19 mouse cellular contexts compared by ENCODE assay signal in genomic region chr5:37083209-37083770, GRCm38 (mm10). TPM values are rescaled to one million over a fixed set of nuclear protein-coding genes. Genes with fewer than 3 reads are reported as not detected.
A peak's percentile ranks its signal among the peaks of the same experiment; 100 is the strongest.
DNase-seq lines count a peak whose midpoint lies in the region; ATAC-seq and TF ChIP-seq lines count a peak whose summit lies in the region.
"Had no signal": no experiment of that assay in that cellular context is flagged by ENCODE, and none has a peak within 500 bp of the region (broad histone marks: within the 10 kb centered on the region; RNA-seq: fewer than 3 reads in every experiment).

No protein-coding gene starts in this region.

- peak overlapping the region; percentile 85 for H3K27ac ChIP-seq in forebrain, embryonic 15.5 days (replicated peaks)
- H3K27ac ChIP-seq in forebrain, embryonic 10.5 days = no peak overlapping the region
- H3K27ac ChIP-seq in CH12.LX (ENCODE audit: insufficient read depth, low read depth) = no peak overlapping the region
- no peak overlapping the region for H3K27ac ChIP-seq in midbrain, embryonic 11.5 days (ENCODE audit: low read depth, low read length)
- H3K27ac ChIP-seq: embryonic facial prominence, embryonic 12.5 days; heart, embryonic 15.5 days; hindbrain, embryonic 15.5 days; limb, embryonic 12.5 days; liver, embryonic 15.5 days; midbrain, embryonic 12.5 days had no signal

- H3K27me3 ChIP-seq in forebrain, embryonic 15.5 days = no peaks in the 10 kb centered on the region
- H3K27me3 ChIP-seq in forebrain, embryonic 10.5 days (ENCODE audit: poor library complexity, severe bottlenecking) = peaks cover 10% of the 10 kb centered on the region; the same call in 1 of the 2 replicates
- no peaks in the 10 kb centered on the region for H3K27me3 ChIP-seq in CH12.LX (replicated peaks)
- H3K27me3 ChIP-seq in midbrain, embryonic 11.5 days (ENCODE audit: control insufficient read depth, insufficient read depth, low read length) = no peaks in the 10 kb centered on the region
- H3K27me3 ChIP-seq: hindbrain, embryonic 15.5 days; liver, embryonic 15.5 days; midbrain, embryonic 12.5 days had no signal

- dilution Hi-C loops in CH12.LX (cut with MboI; ENCODE audit: extremely low pct_ligation_motif_present, extremely low pct_unique_long_range_greater_than_20kb, low sequenced_read_pairs) = no loop called here

- no peaks in the 10 kb centered on the region for H3K79me2 ChIP-seq in CH12.LX (replicated peaks; ENCODE audit: control insufficient read depth, extremely low read depth, insufficient read depth, poor library complexity, severe bottlenecking)

- no peak for TF ChIP-seq CTCF in CH12.LX (conservative IDR thresholded peaks at IDR 0.05 in 1 of 2, IDR thresholded peaks at IDR 0.05 in 1 of 2; ENCODE audit: low read depth in 2 of 2, low read length in 2 of 2)

- H3K9ac ChIP-seq in forebrain, embryonic 15.5 days (replicated peaks) = no peak overlapping the region
- H3K9ac ChIP-seq in CH12.LX (ENCODE audit: insufficient read depth, low read depth) = no peak overlapping the region
- no peak overlapping the region for H3K9ac ChIP-seq in midbrain, embryonic 11.5 days (ENCODE audit: low read length)
- H3K9ac ChIP-seq: embryonic facial prominence, embryonic 12.5 days; heart, embryonic 15.5 days; hindbrain, embryonic 15.5 days; limb, embryonic 12.5 days; liver, embryonic 15.5 days; midbrain, embryonic 12.5 days had no signal

- H3K4me3 ChIP-seq in forebrain, embryonic 15.5 days = no peak overlapping the region
- H3K4me3 ChIP-seq in forebrain, embryonic 10.5 days = no peak overlapping the region
- no peak overlapping the region for H3K4me3 ChIP-seq in CH12.LX (replicated peaks in 1 of 3; ENCODE audit: low read depth in 2 of 3, low read length in 2 of 3, poor library complexity in 1 of 3)
- H3K4me3 ChIP-seq in midbrain, embryonic 11.5 days (ENCODE audit: low read depth, low read length) = no peak overlapping the region
- H3K4me3 ChIP-seq: embryonic facial prominence, embryonic 12.5 days; heart, embryonic 15.5 days; hindbrain, embryonic 15.5 days; limb, embryonic 12.5 days; liver, embryonic 15.5 days; midbrain, embryonic 12.5 days; myocyte had no signal

- 54% methylated on average over 7 of the region's 7 CpGs for WGBS in forebrain, embryonic 15.5 days
- 73% methylated on average over 7 of the region's 7 CpGs for WGBS in forebrain, embryonic 10.5 days
- 80% methylated on average over 7 of the region's 7 CpGs for WGBS in midbrain, embryonic 11.5 days

- no peak; the same call in 1 of the 2 replicates for ATAC-seq in forebrain, embryonic 15.5 days (replicated peaks)
- ATAC-seq in inflammation-experienced regulatory T-cells, adult 6 months = peak; percentile 35
- no peak for ATAC-seq in midbrain, embryonic 11.5 days (ENCODE audit: low FRiP score)

- H3K9me3 ChIP-seq in forebrain, embryonic 15.5 days = no peaks in the 10 kb centered on the region
- H3K9me3 ChIP-seq in forebrain, embryonic 10.5 days = no peaks in the 10 kb centered on the region
- H3K9me3 ChIP-seq in CH12.LX (replicated peaks; ENCODE audit: low read length) = no peaks in the 10 kb centered on the region
- no peaks in the 10 kb centered on the region for H3K9me3 ChIP-seq in midbrain, embryonic 11.5 days (ENCODE audit: control insufficient read depth, low read length)
- H3K9me3 ChIP-seq: embryonic facial prominence, embryonic 12.5 days; heart, embryonic 15.5 days; hindbrain, embryonic 15.5 days; liver, embryonic 15.5 days; midbrain, embryonic 12.5 days had no signal

- no peak for DNase-seq in forebrain, embryonic 10.5 days (ENCODE audit: extremely low spot score, low spot score)
- DNase-seq in CH12.LX (ENCODE audit: extremely low read depth) = peak; percentile 50
- peak; percentile 49 to 62 for DNase-seq in thymus, postnatal 10 days (ENCODE audit: low spot score in 2 of 2)
- DNase-seq in retina, embryonic 14.5 days (ENCODE audit: low spot score) = no peak
- DNase-seq in adrenal gland, postnatal 14 days = no peak
- no peak for DNase-seq in midbrain, embryonic 11.5 days (ENCODE audit: low spot score, missing footprints)
- DNase-seq: adrenal gland, postnatal 25 days; lung, postnatal 36 days had no signal

- in situ Hi-C loops in CH12.LX (cut with MboI; ENCODE audit: low pct_ligation_motif_present, low pct_unique_long_range_greater_than_20kb, low sequenced_read_pairs) = no loop called here

- TF ChIP-seq EP300 in CH12.LX (IDR thresholded peaks at IDR 0.05; ENCODE audit: low read length) = 0 out of 2 replicates have a peak, but pooled peaks have one; percentile 11

- H3K36me3 ChIP-seq in forebrain, embryonic 15.5 days = 0 out of 2 replicates have a peak, but pooled peaks cover 2% of the 10 kb centered on the region
- H3K36me3 ChIP-seq in forebrain, embryonic 10.5 days (replicated peaks) = no peaks in the 10 kb centered on the region
- H3K36me3 ChIP-seq in CH12.LX (replicated peaks in 1 of 2; ENCODE audit: control insufficient read depth in 1 of 2, insufficient read depth in 1 of 2, low read length in 1 of 2) = no peaks in the 10 kb centered on the region
- H3K36me3 ChIP-seq in midbrain, embryonic 11.5 days (ENCODE audit: control insufficient read depth, insufficient read depth, low read length) = no peaks in the 10 kb centered on the region
- H3K36me3 ChIP-seq: embryonic facial prominence, embryonic 12.5 days; heart, embryonic 15.5 days; limb, embryonic 12.5 days; liver, embryonic 15.5 days; midbrain, embryonic 12.5 days had no signal

- no peak for TF ChIP-seq POLR2A in CH12.LX (IDR thresholded peaks at IDR 0.05; ENCODE audit: low read depth, low read length)

- no peak for TF ChIP-seq RAD21 in CH12.LX (IDR thresholded peaks at IDR 0.05; ENCODE audit: low read depth, low read length)

- peaks cover 38% of the 10 kb centered on the region for H3K4me1 ChIP-seq in forebrain, embryonic 15.5 days
- H3K4me1 ChIP-seq in forebrain, embryonic 10.5 days = peaks cover 26% of the 10 kb centered on the region
- H3K4me1 ChIP-seq in CH12.LX (ENCODE audit: control insufficient read depth in 1 of 2, insufficient read depth in 2 of 2) = peaks cover 0 to 69% of the 10 kb centered on the region in 2 experiments; a peak in 3 of 4 replicates
- H3K4me1 ChIP-seq in midbrain, embryonic 11.5 days (ENCODE audit: control insufficient read depth, insufficient read depth, low read length) = peaks cover 6% of the 10 kb centered on the region
- H3K4me1 ChIP-seq: heart, embryonic 15.5 days; liver, embryonic 15.5 days had no signal

- H3K4me2 ChIP-seq in forebrain, embryonic 15.5 days (replicated peaks) = no peak overlapping the region
- no peak overlapping the region; the same call in 1 of the 2 replicates for H3K4me2 ChIP-seq in CH12.LX (ENCODE audit: insufficient read depth, low read depth, poor library complexity, severe bottlenecking)
- H3K4me2 ChIP-seq in midbrain, embryonic 11.5 days = no peak overlapping the region
- H3K4me2 ChIP-seq: embryonic facial prominence, embryonic 12.5 days; heart, embryonic 15.5 days; hindbrain, embryonic 15.5 days; limb, embryonic 12.5 days; liver, embryonic 15.5 days; midbrain, embryonic 12.5 days had no signal

TF ChIP-seq in CH12.LX, 34 proteins besides CTCF, POLR2A, EP300 and RAD21:
- TF ChIP-seq ETS1 (conservative IDR thresholded peaks at IDR 0.05; ENCODE audit: low read depth, low read length) (peak; percentile 62), BHLHE40 (IDR thresholded peaks at IDR 0.05; ENCODE audit: low read depth, low read length) (peak; percentile 95), TCF12 (IDR thresholded peaks at IDR 0.05; ENCODE audit: low read depth, low read length) (peak; percentile 54; the same call in 1 of the 2 replicates), NRF1 (IDR thresholded peaks at IDR 0.05; ENCODE audit: low read depth, low read length) (no peak), POLR2AphosphoS2 (IDR thresholded peaks at IDR 0.05; ENCODE audit: low read depth, low read length) (no peak)

RNA-seq across cellular contexts. Expression of gene Gm1043, which starts 1.9 kb away (rescaled TPM):
- polyA plus RNA-seq in forebrain, embryonic 15.5 days (2015; fragmentation: Nextera tagmentation; extraction: Ambion mirVana) = 2.3 and 2.6 TPM in 2 replicates
- polyA plus RNA-seq in forebrain, embryonic 10.5 days (2016; fragmentation: Nextera tagmentation; extraction: Ambion mirVana) = not detected in 2 replicates
- total RNA-seq in CH12.LX (2012; rRNA removed) (not detected in 2 replicates), CH12.LX (2014; rRNA removed) (not detected in 2 replicates)
- polyA plus RNA-seq in CH12.LX (2012; ENCODE audit: insufficient read length, low read depth) = not detected in 2 replicates
- 1 to 10 TPM in 2 of 3 experiments, under 1 TPM in 1; 0.30 to 2.4 (median 2.2) TPM for polyA plus RNA-seq in inflammation-experienced regulatory T-cells, adult 6 months (2017; shearing (Covaris generic))
- 0.19 and 0.98 TPM in 2 replicates for total RNA-seq in adrenal gland, postnatal 14 days (2021)
- 0.04 TPM in 2 replicates for polyA plus RNA-seq in midbrain, embryonic 11.5 days (2014; fragmentation: Nextera tagmentation; extraction: Ambion mirVana)
- total RNA-seq: gastrocnemius, adult 8-10 months; MEL had no signal
- polyA plus RNA-seq: embryonic facial prominence, embryonic 12.5 days; heart, embryonic 15.5 days; limb, embryonic 12.5 days; liver, embryonic 15.5 days; myocyte had no signal

Comparison
In these comparisons a context has a peak if more than half of its experiments do, and no peak if none do; other contexts are left out.
1. DNase-seq: peak in CH12.LX (single experiment) and thymus, postnatal 10 days (2 of 2); none in forebrain, embryonic 10.5 days (single experiment), retina, embryonic 14.5 days (single experiment), adrenal gland, postnatal 14 days (single experiment) and midbrain, embryonic 11.5 days (single experiment).